Mouse (Mus musculus) skeletal muscle tissue, postnatal 0 days (tissue): ENCODE measurements around the gene Qrich1. TPM values are rescaled to one million over a fixed set of nuclear protein-coding genes. Genes with fewer than 3 reads are reported as not detected.
A peak's percentile ranks its signal among the peaks of the same experiment; 100 is the strongest.

ENCODE experiments used
- microRNA counts: library from miRNA; unstranded; fragments of <30 nt; microRNA quantifications from one replicate; lab custom pipeline; 2015
- microRNA-seq, 2 experiments: library from miRNA; unstranded; fragments of <30 nt; microRNA quantifications; one replicate each; pipeline ENCODE4; 2016
- polyA plus RNA-seq: library from polyadenylated mRNA; unstranded; fragments of >200 nt; fragmentation: Nextera tagmentation; extraction: Ambion mirVana; gene quantifications from 2 replicates; pipeline ENCODE4 v1.2.1, GENCODE M21; 2015

Qrich1 gene
- 62.0 and 62.6 TPM in 2 replicates for polyA plus RNA-seq

DNA sequence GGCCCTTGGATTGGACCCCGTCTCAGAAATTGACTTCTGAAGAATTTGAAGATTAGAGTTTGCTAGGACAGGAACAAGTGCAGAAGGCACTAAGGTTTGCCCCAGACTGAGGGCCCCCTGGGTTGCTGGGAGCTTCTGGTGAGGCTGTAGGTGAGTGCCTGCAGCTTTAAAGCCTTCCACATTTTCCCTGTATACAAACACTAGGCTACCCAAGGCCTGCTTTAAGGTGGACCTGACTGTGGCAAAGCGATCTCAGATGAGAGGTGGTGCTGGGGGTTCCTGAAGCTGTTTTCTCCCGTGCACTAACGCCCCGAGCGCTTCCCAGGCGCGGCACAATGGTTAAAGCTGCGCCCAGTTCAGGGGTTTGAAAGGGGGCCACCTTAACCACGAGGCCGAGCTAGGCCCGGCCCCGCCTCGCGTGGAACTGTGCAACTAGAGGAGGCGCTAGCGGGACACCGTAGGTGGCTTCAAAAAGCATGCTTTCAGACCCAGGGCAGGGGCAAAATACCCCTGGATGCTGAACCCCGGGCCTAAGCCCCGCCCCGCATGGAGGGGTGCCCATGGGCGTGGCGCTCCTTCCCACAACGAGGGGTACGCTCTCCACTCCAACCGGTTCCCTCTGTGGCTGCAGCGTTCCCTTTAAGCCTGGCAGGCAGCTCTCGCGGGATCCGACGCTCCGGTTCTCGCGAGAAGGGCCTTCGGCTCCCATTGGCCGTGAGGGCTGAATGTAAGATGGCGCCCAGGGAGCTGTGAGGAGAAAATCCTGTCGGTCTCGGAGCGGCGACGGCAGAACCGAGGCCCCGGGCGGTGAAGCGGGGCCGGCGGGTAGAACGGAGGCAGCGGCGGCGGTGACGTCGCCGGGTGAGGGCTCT is at the start of gene Qrich1:
TSS of gene Qrich1 (plus strand) at position 427 of the 872 bp plus-strand sequence.

GRCm38 (mm10) chr9:108479721-108480351 is 36.8 kb upstream of the Qrich1 start, which contains the start of gene Lamb2:
Lamb2 (plus strand) TSS chr9:108479736.

DNA sequence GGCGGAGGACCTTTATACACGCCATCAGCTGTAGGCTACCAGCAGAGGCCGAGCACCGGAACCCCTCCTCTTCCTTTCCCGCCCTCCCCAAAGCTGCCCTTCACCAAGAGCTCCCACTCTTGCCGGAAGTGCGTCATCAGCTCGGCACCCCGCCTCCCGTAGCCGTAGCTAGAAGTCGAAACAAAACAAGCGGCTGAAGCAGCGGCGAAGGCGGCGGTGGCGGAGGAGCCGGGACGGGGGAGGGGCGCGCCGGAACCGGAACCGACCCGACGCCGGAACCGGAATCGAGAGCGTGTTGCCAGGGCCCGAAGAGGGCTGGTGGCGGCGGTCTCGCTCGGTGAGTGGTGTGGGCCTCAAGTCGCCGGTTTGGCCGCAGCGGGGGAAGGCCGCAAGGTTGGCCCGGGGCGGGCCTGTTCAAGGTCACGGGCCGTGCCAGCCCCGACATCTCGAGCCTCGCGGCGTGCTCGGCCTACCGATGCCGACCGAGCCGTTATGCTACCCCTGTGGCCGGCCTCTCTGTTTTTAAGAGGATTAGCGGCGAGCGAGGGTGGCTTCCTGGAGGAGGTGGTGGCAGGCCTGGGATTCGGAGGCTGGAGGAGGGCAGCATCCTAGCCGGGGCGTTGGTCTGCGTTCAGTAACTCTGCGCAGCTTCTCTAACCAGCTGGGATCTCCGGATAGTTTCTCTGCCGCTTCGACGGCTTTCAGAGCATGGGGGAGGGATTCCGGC is 25.9 kb upstream of the Qrich1 start, which contains the start of gene Usp19:
TSS of gene Usp19 (plus strand) at position 44 of the 727 bp plus-strand sequence.

GRCm38 (mm10) chr9:108507619-108508434 is 8.8 kb upstream of the Qrich1 start, which contains the start of gene Qars:
Qars (plus strand) TSS chr9:108507706.

GRCm38 (mm10) chr9:108560227-108560841 is 43.7 kb downstream of the Qrich1 start, which contains the start of gene Impdh2:
Impdh2 (plus strand) TSS chr9:108560286.

GRCm38 (mm10) chr9:108566815-108567776 is 50.5 kb downstream of the Qrich1 start, which contains the start of gene Ndufaf3:
Ndufaf3 (minus strand) TSS chr9:108567434.

GRCm38 (mm10) chr9:108569381-108570206 is 53.0 kb downstream of the Qrich1 start, which contains the start of gene Dalrd3:
Dalrd3 (plus strand) TSS chr9:108569886.

DNA sequence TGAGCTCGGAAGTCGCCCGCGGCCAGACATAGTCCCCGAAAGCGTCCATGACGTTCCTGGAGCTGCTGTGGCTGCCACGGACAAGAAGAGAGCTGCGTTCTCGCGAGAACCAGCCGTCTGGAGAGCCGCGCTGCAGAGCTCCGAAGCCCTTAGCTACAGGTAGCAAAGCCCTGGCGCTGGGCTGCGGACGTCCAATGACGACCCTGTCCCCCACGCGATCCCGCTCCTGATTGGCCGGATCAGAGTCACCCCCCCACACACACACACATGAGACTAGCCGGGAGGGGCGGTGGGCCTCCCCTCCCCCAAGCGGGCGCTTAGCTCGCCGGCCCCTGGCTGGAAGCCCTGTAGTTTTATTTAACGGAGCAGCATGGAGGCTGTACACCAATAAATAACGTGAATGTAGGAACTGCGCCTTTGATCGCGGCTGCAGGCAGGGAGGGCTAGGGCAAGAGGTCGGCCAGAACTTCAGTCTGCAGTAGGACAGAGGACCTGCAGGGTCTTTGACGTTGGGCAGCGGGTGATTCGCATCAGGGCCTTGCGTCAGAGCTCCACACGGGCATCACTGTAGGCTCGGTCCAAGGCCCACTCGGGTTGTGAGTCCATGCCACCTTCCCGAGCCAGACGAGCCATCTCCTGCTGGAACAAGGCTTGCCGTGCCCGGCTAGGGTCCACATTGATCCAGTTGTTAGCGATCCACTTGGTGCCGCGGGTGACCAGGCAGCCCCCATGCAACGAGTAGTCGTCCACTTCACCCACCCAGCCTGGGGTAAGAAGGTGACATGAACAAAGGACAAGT is 62.1 kb downstream of the Qrich1 start, which contains the start of gene Wdr6:
TSS of gene Wdr6 (minus strand) at position 195 of the 799 bp plus-strand sequence.

DNA sequence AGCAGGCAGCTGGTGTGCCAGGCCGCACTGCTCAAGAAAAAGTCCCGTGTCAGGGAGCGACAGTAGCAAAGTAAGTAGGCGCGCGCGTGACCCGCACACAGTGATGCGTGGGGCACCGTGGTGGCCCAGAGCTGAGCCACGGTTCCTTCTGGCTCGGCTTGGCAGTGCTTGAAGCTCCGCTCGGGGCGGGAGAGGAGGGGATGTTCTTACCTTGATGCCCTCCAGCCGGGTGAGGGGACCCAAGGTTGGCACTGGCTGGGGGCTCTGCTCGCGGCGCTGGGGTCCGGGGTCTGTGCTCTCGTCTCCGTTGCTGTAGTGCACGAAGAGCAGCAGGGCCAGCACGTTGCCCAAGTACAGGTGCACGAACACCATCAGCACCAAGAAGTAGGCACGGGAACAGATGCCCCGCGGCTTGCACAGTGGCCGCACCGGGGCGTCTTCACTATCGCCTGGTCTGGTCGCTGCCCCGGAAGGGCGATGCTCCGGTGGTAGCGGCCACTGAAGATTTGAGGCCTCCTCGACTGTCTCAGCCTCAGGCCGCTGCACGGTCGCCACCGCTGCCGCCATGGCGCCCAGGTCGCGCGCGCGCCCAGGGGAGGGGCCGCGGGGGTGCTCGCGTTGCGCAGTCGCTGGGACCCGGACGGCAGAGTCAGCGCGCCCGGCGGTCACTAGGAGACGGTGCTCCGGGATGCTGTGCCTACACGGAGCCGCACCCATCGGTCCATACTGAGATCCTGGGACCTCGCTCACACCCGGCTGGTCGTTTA is 80.6 kb downstream of the Qrich1 start, which contains the start of gene P4htm:
TSS of gene P4htm (minus strand) at position 670 of the 767 bp plus-strand sequence.

MicroRNA genes within 50 kb of the gene (microRNA counts, 519-probe panel; counts per million panel counts)
- microRNA mmu-miR-191 (lab: Ali Mortazavi, UCI) (3,962 counts per million, percentile 79 among the panel's probes with 10 or more counts), microRNA mmu-miR-425 (lab: Ali Mortazavi, UCI) (2,197 counts per million, percentile 66 among the panel's probes with 10 or more counts)

Small RNAs within 50 kb of the gene (microRNA-seq; reads per million reads assigned to microRNA genes)
- gene Gm24083 (0 reads per million in 2 experiments), gene Mir191 (0 reads per million in 2 experiments), gene Mir425 (757 to 976 reads per million in 2 experiments)

Other genes starting within 250 kb of the Qrich1 start
- gene Nicn1, start 226.4 kb upstream of the Qrich1 start, polyA plus RNA-seq: 13.9 and 14.8 TPM in 2 replicates
- 2.1 and 2.4 TPM in 2 replicates for gene Amt, start 220.0 kb upstream of the Qrich1 start, polyA plus RNA-seq
- gene Rhoa, start 210.7 kb upstream of the Qrich1 start, polyA plus RNA-seq: 251 and 309 TPM in 2 replicates
- gene Tcta, start 210.6 kb upstream of the Qrich1 start, polyA plus RNA-seq: 43.3 and 45.6 TPM in 2 replicates
- gene Gpx1, start 177.9 kb upstream of the Qrich1 start, polyA plus RNA-seq: 242 and 328 TPM in 2 replicates
- gene Usp4, start 169.0 kb upstream of the Qrich1 start, polyA plus RNA-seq: 42.4 and 44.9 TPM in 2 replicates
- gene 1700102P08Rik, start 124.0 kb upstream of the Qrich1 start, polyA plus RNA-seq: 0.15 and 0.28 TPM in 2 replicates
- gene Ccdc36, start 88.3 kb upstream of the Qrich1 start, polyA plus RNA-seq: 0.45 and 0.71 TPM in 2 replicates
- gene BC048562, start 80.3 kb upstream of the Qrich1 start, polyA plus RNA-seq: not detected in 2 replicates
- gene Ccdc71, start 56.3 kb upstream of the Qrich1 start, polyA plus RNA-seq: 22.3 and 24.9 TPM in 2 replicates
- 14.7 and 17.2 TPM in 2 replicates for gene Klhdc8b, start 55.2 kb upstream of the Qrich1 start, polyA plus RNA-seq
- gene Lamb2, start 37.1 kb upstream of the Qrich1 start, polyA plus RNA-seq: 34.7 and 41.0 TPM in 2 replicates
- gene Usp19, start 26.2 kb upstream of the Qrich1 start, polyA plus RNA-seq: 38.7 and 43.0 TPM in 2 replicates
- 47.8 and 49.7 TPM in 2 replicates for gene Qars, start 9.1 kb upstream of the Qrich1 start, polyA plus RNA-seq
- gene Impdh2, start 43.5 kb downstream of the Qrich1 start, polyA plus RNA-seq: 56.6 and 61.8 TPM in 2 replicates
- 55.6 and 60.5 TPM in 2 replicates for gene Ndufaf3, start 50.6 kb downstream of the Qrich1 start, polyA plus RNA-seq
- gene Dalrd3, start 53.1 kb downstream of the Qrich1 start, polyA plus RNA-seq: 23.8 and 31.6 TPM in 2 replicates
- gene Wdr6, start 61.9 kb downstream of the Qrich1 start, polyA plus RNA-seq: 15.5 and 17.7 TPM in 2 replicates
- gene P4htm, start 80.9 kb downstream of the Qrich1 start, polyA plus RNA-seq: 4.7 and 5.4 TPM in 2 replicates
- 38.6 and 43.2 TPM in 2 replicates for gene Arih2, start 132.6 kb downstream of the Qrich1 start, polyA plus RNA-seq
- 126 and 132 TPM in 2 replicates for gene Slc25a20, start 145.3 kb downstream of the Qrich1 start, polyA plus RNA-seq
- gene Prkar2a, start 172.5 kb downstream of the Qrich1 start, polyA plus RNA-seq: 36.5 and 42.6 TPM in 2 replicates